ENCODE assay signal across 21 mouse cellular contexts in the genomic region with DNA sequence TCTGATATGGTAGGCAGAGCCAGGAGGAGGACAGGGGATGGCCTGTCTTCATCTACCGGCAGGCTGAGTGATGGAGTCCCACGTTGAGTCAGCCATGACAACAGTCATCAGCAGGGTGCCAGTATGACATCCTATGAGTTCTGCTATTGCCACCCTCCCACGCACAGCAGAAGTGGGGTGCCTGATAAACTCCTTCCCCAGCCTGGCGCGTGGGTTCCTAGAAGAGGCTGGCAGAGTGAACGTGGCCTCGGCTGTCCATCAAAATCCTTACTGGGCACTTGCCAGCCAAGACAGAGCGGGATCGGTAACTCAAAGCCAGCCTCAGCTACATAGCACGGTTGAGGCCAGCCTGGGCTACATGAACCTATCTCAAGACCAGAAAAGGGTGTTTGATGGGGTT.
A peak's percentile ranks its signal among the peaks of the same experiment; 100 is the strongest.
DNase-seq lines count a peak whose midpoint lies in the region; ATAC-seq and TF ChIP-seq lines count a peak whose summit lies in the region.
"Had no signal": no experiment of that assay in that cellular context is flagged by ENCODE, and none has a peak within 500 bp of the region (broad histone marks: within the 10 kb centered on the region; RNA-seq: fewer than 3 reads in every experiment).

No protein-coding gene starts in this region.

- ATAC-seq in heart, embryonic 12.5 days (ENCODE audit: insufficient number of reproducible peaks, low FRiP score) = no peak
- ATAC-seq in stomach, postnatal 0 days (ENCODE audit: low FRiP score, low TSS enrichment) = no peak
- ATAC-seq: hindbrain, postnatal 0 days; intestine, postnatal 0 days had no signal

- TF ChIP-seq CTCF in stomach, postnatal 0 days (IDR thresholded peaks at IDR 0.05; ENCODE audit: low read depth) = no peak

- no peaks in the 10 kb centered on the region for H3K9me3 ChIP-seq in heart, embryonic 12.5 days (replicated peaks)
- H3K9me3 ChIP-seq in stomach, postnatal 0 days (ENCODE audit: control insufficient read depth, low read length) = no peaks in the 10 kb centered on the region
- H3K9me3 ChIP-seq: embryonic facial prominence, embryonic 13.5 days; limb, embryonic 12.5 days; liver, embryonic 13.5 days; midbrain, embryonic 10.5 days had no signal

- no peak overlapping the region for H3K27ac ChIP-seq in heart, embryonic 12.5 days (ENCODE audit: poor library complexity, severe bottlenecking)
- no peak overlapping the region for H3K27ac ChIP-seq in stomach, postnatal 0 days (replicated peaks)
- H3K27ac ChIP-seq: embryonic facial prominence, embryonic 13.5 days; hindbrain, postnatal 0 days; limb, embryonic 12.5 days; liver, embryonic 13.5 days; midbrain, embryonic 10.5 days had no signal

- 79% methylated on average over 10 of the region's 10 CpGs for WGBS in heart, embryonic 12.5 days
- WGBS in stomach, postnatal 0 days = 89% methylated on average over 10 of the region's 10 CpGs

- no peaks in the 10 kb centered on the region for H3K4me1 ChIP-seq in heart, embryonic 12.5 days (replicated peaks)
- H3K4me1 ChIP-seq in stomach, postnatal 0 days (replicated peaks; ENCODE audit: control insufficient read depth, insufficient read depth) = no peaks in the 10 kb centered on the region
- H3K4me1 ChIP-seq: embryonic facial prominence, embryonic 13.5 days; liver, embryonic 13.5 days had no signal

- no peak overlapping the region for H3K9ac ChIP-seq in heart, embryonic 12.5 days
- no peak overlapping the region for H3K9ac ChIP-seq in stomach, postnatal 0 days (ENCODE audit: low read length)
- H3K9ac ChIP-seq: embryonic facial prominence, embryonic 13.5 days; limb, embryonic 12.5 days; liver, embryonic 13.5 days; lung, embryonic 14.5 days had no signal

- peaks cover 4% of the 10 kb centered on the region; the same call in 1 of the 2 replicates for H3K27me3 ChIP-seq in heart, embryonic 12.5 days (replicated peaks)
- no peaks in the 10 kb centered on the region for H3K27me3 ChIP-seq in stomach, postnatal 0 days (ENCODE audit: control insufficient read depth, insufficient read depth, low read length)
- H3K27me3 ChIP-seq: embryonic facial prominence, embryonic 13.5 days; liver, embryonic 13.5 days had no signal

- H3K4me3 ChIP-seq in heart, embryonic 12.5 days = no peak overlapping the region
- no peak overlapping the region for H3K4me3 ChIP-seq in stomach, postnatal 0 days (ENCODE audit: low read depth, low read length)
- H3K4me3 ChIP-seq: embryonic facial prominence, embryonic 13.5 days; limb, embryonic 12.5 days; liver, embryonic 13.5 days; midbrain, embryonic 10.5 days had no signal

- TF ChIP-seq EP300 in stomach, postnatal 0 days (optimal IDR thresholded peaks at IDR 0.05) = no peak

- H3K4me2 ChIP-seq in heart, embryonic 12.5 days = no peak overlapping the region
- H3K4me2 ChIP-seq in stomach, postnatal 0 days (replicated peaks; ENCODE audit: low read depth) = no peak overlapping the region
- H3K4me2 ChIP-seq: embryonic facial prominence, embryonic 13.5 days; limb, embryonic 12.5 days; liver, embryonic 13.5 days; lung, embryonic 14.5 days had no signal

- peak; percentile 70 for DNase-seq in brain, adult 2 months (ENCODE audit: low read depth, low spot score)
- DNase-seq in frontal cortex, adult 2 months (ENCODE audit: extremely low spot score in 1 of 2, low spot score in 1 of 2) = peak; percentile 83 to 85
- peak; percentile 78 for DNase-seq in layer of hippocampus, adult 9-11 months
- DNase-seq in right cerebral cortex, adult 2 months (ENCODE audit: low spot score in 2 of 2) = peak; percentile 84
- no peak for DNase-seq in thymus, adult 18-20 months
- no peak for DNase-seq in c-Kit-positive CD71-positive TER-119-positive erythroid progenitor cells, embryonic 14.5 days (ENCODE audit: low spot score)
- no peak for DNase-seq in stomach, postnatal 0 days (ENCODE audit: low spot score)
- DNase-seq: adrenal gland, postnatal 36 days; cerebellum, adult 9-11 months; gastrocnemius, postnatal 36 days; liver, embryonic 13.5 days; lung, embryonic 14.5 days; lung, postnatal 36 days; spleen, adult 18-20 months; thymus, adult 2 months had no signal

- no peaks in the 10 kb centered on the region for H3K36me3 ChIP-seq in heart, embryonic 12.5 days
- no peaks in the 10 kb centered on the region for H3K36me3 ChIP-seq in stomach, postnatal 0 days (ENCODE audit: control insufficient read depth, insufficient read depth, low read length)
- H3K36me3 ChIP-seq: embryonic facial prominence, embryonic 13.5 days; limb, embryonic 12.5 days; liver, embryonic 13.5 days; midbrain, embryonic 10.5 days had no signal

Comparison
In these comparisons a context has a peak if more than half of its experiments do, and no peak if none do; other contexts are left out.
1. DNase-seq: peak in brain, adult 2 months (single experiment), frontal cortex, adult 2 months (2 of 2), layer of hippocampus, adult 9-11 months (single experiment) and right cerebral cortex, adult 2 months (2 of 2); none in thymus, adult 18-20 months (0 of 2), c-Kit-positive CD71-positive TER-119-positive erythroid progenitor cells, embryonic 14.5 days (single experiment) and stomach, postnatal 0 days (single experiment).